Mouse (Mus musculus) layer of hippocampus, postnatal 10 days (tissue): Measurements from ENCODE around the gene 1110017D15Rik. TPM values are rescaled to one million over a fixed set of nuclear protein-coding genes. Genes with fewer than 3 reads are reported as not detected.

Source experiments
- total RNA-seq, 2 experiments: library from RNA; stranded (reverse); gene quantifications; 2 replicates each; pipeline ENCODE4 v1.2.3; 2021

1110017D15Rik gene
- total RNA-seq, 2 experiments from 2014 or later = 8.0 to 10.0 TPM

Other genes starting within 250 kb of the 1110017D15Rik start
- 10 to 100 TPM; 46.7 to 57.3 TPM for gene Ubap2, start 242.2 kb downstream of the 1110017D15Rik start, total RNA-seq
- 10 to 100 TPM; 51.4 to 53.2 TPM for gene Dcaf12, start 202.4 kb downstream of the 1110017D15Rik start, total RNA-seq
- gene Ubap1, start 168.3 kb downstream of the 1110017D15Rik start, total RNA-seq = 10 to 100 TPM; 43.1 to 54.6 TPM
- 1 to 10 TPM; 2.0 to 2.3 TPM for gene Kif24, start 52.4 kb downstream of the 1110017D15Rik start, total RNA-seq
- 10 to 100 TPM; 33.9 to 36.0 TPM for gene Nudt2, start 52.2 kb downstream of the 1110017D15Rik start, total RNA-seq
- gene AI464131, start 14.3 kb downstream of the 1110017D15Rik start, total RNA-seq = 10 to 100 TPM; 44.8 TPM
- gene Fam219a, start 52.2 kb upstream of the 1110017D15Rik start, total RNA-seq = 100 to 1,000 TPM; 168 to 186 TPM
- 1 to 10 TPM; 5.4 to 8.3 TPM for gene Dnaic1, start 52.4 kb upstream of the 1110017D15Rik start, total RNA-seq
- gene Enho, start 123.0 kb upstream of the 1110017D15Rik start, total RNA-seq = 10 to 100 TPM; 63.4 to 66.5 TPM
- 10 to 100 TPM; 64.7 to 65.0 TPM for gene Cntfr, start 179.8 kb upstream of the 1110017D15Rik start, total RNA-seq
- gene Il11ra1, start 182.7 kb upstream of the 1110017D15Rik start, total RNA-seq = 10 to 100 TPM; 23.2 to 24.5 TPM
- gene Rpp25l, start 196.2 kb upstream of the 1110017D15Rik start, total RNA-seq = 10 to 100 TPM; 27.7 to 34.4 TPM
- 100 to 1,000 TPM; 142 to 158 TPM for gene Dctn3, start 205.8 kb upstream of the 1110017D15Rik start, total RNA-seq
- not detected for gene Arid3c, start 213.8 kb upstream of the 1110017D15Rik start, total RNA-seq
- 10 to 100 TPM; 49.0 to 51.1 TPM for gene Galt, start 237.9 kb upstream of the 1110017D15Rik start, total RNA-seq
- gene Sigmar1, start 238.8 kb upstream of the 1110017D15Rik start, total RNA-seq = 10 to 100 TPM; 41.0 to 49.1 TPM